Mouse (Mus musculus): ENCODE data around the gene Mslnl. TPM values are rescaled to one million over a fixed set of nuclear protein-coding genes. Genes with fewer than 3 reads are reported as not detected.

Gene Mslnl
- polyA plus RNA-seq, 1 experiment from 2014 or later = 2.0 TPM

DNA sequence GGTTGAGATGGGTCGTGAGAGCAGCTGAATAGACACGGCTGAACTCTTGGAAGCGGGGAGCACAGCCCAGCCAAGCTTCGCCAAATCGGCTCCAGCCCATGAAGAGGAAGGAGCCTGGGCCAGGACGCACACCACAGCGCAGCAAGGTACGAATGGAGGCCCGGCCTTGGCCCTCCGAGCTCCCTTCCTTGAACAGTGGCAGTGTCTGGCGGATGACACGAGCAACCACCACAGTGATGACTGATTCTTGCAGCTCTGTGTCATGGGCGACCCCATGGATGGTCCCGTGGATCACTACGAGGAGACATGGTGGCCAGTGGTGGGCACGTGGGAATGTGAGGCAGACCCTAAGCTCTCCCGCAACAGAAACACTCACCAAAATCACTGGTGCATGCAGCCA lies 59.2 kb downstream of the Mslnl start:
- Histone ChIP-seq H3K9me3 (ENCODE audit: control insufficient read depth, low read length) (no peaks in the 10 kb centered on the region), H3K9ac (ENCODE audit: low read depth, low read length) (peak overlapping the region; percentile 68; the same call in 1 of the 2 replicates), H3K4me2 (ENCODE audit: low read depth, low read length) (peak overlapping the region; percentile 97; the same call in 1 of the 2 replicates), H3K27ac (replicated peaks; ENCODE audit: low read depth, low read length) (no peak overlapping the region), H3K36me3 (ENCODE audit: control insufficient read depth, insufficient read depth, low read length) (no peaks in the 10 kb centered on the region; the same call in 1 of the 2 replicates), H3K27me3 (replicated peaks; ENCODE audit: control insufficient read depth, insufficient read depth, low read length) (no peaks in the 10 kb centered on the region), H3K4me1 (ENCODE audit: control insufficient read depth, insufficient read depth, low read length) (peaks cover 26% of the 10 kb centered on the region), H3K4me3 (ENCODE audit: low read depth, low read length) (peak overlapping the region; percentile 79; the same call in 1 of the 2 replicates)
- ATAC-seq (ENCODE audit: low read depth) (no peak), DNase-seq (ENCODE audit: low spot score) (no peak)
- WGBS = 84% methylated on average over 15 of the region's 17 CpGs

DNA sequence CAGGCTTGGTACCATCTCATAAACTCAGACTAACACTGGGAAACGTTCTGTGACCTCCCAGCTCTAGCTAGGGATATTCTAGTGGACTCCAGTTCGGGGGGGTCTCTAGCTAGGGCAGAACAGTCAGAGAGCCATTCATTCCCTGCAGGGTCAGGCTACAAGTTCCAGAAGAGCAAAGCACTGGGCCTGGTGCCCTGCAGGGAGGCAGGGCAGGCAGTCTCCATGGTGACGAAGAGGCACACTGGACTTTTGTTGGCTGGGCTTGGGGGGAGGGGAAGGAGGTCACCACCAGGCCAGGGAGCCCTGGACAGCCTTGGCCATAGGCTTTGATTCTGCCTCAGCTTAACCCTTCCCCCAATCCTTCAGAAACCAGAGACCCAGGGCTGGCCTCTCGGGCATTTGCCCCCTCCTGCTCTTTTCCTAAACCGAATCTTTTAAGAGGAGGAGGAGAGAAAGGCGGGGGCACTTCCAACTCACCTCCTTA lies 59.8 kb downstream of the Mslnl start, which contains the start of gene AC134908.4:
Gene AC134908.4, minus strand, starts transcription at position 51 of the 484 bp plus-strand sequence.
- peaks cover 26% of the 10 kb centered on the region for H3K4me1 ChIP-seq (ENCODE audit: control insufficient read depth, insufficient read depth, low read length)
- ATAC-seq (ENCODE audit: low read depth) = no peak; the same call in 1 of the 2 replicates
- 19% methylated on average over 5 of the region's 6 CpGs for WGBS

DNA sequence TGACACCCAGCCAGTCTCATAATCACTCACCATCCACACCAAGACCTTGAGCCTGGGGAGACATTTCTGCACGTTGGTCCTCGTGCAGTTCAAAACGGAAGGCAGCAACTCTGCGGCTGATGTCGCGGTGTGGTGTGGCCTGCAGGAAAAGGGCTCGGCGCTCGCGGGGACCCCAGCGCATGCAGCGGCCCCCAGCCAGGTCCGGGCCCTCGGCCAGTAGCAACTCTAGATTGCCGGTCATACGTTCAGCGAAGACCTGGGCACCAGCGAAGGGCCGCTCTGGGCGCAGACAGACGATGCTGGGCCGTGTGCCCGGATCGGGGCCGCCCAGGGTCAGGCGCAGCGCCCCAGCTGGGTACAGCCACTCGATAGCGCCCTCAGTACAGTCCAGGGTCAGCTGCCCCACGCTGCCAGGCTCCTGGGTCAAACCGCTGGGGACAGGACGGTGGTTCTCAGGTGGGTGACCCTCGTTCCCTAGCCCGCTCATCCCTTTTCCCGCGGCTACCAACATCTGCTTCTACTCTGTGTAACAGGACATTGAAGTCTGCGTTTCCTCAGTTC lies 60.4 kb downstream of the Mslnl start:
- Histone ChIP-seq H3K36me3 (ENCODE audit: control insufficient read depth, insufficient read depth, low read length) (no peaks in the 10 kb centered on the region), H3K27me3 (replicated peaks; ENCODE audit: control insufficient read depth, insufficient read depth, low read length) (no peaks in the 10 kb centered on the region), H3K4me1 (ENCODE audit: control insufficient read depth, insufficient read depth, low read length) (peaks cover 20% of the 10 kb centered on the region), H3K9me3 (ENCODE audit: control insufficient read depth, low read length) (no peaks in the 10 kb centered on the region), H3K4me2 (ENCODE audit: low read depth, low read length) (peak overlapping the region; percentile 97), H3K27ac (replicated peaks; ENCODE audit: low read depth, low read length) (peak overlapping the region; percentile 24; the same call in 1 of the 2 replicates), H3K9ac (ENCODE audit: low read depth, low read length) (peak overlapping the region; percentile 68), H3K4me3 (ENCODE audit: low read depth, low read length) (peak overlapping the region; percentile 79)
- no peak for DNase-seq (ENCODE audit: low spot score)
- ATAC-seq (ENCODE audit: low read depth) = 0 out of 2 replicates have a peak, but pooled peaks have one; percentile 0
- 3% methylated on average over 27 of the region's 37 CpGs for WGBS

More for the DNA sequence above, 59.8 kb downstream of the Mslnl start, which contains the start of gene AC134908.4:
- H3K4me3 ChIP-seq (ENCODE audit: low read depth, low read length) = peak within 1 kb of the TSS; percentile 79
- H3K36me3 ChIP-seq (ENCODE audit: control insufficient read depth, insufficient read depth, low read length) = no peaks in the 10 kb centered on the region
- H3K27ac ChIP-seq (replicated peaks; ENCODE audit: low read depth, low read length) = peak within 1 kb of the TSS; percentile 24; the same call in 1 of the 2 replicates
- H3K9ac ChIP-seq (ENCODE audit: low read depth, low read length) = peak within 1 kb of the TSS; percentile 68
- peak within 1 kb of the TSS; percentile 97 for H3K4me2 ChIP-seq (ENCODE audit: low read depth, low read length)
- no peaks in the 10 kb centered on the region for H3K9me3 ChIP-seq (ENCODE audit: control insufficient read depth, low read length)
- peak; percentile 78 for DNase-seq (ENCODE audit: low spot score)
- H3K27me3 ChIP-seq (replicated peaks; ENCODE audit: control insufficient read depth, insufficient read depth, low read length) = no peaks in the 10 kb centered on the region

DNA sequence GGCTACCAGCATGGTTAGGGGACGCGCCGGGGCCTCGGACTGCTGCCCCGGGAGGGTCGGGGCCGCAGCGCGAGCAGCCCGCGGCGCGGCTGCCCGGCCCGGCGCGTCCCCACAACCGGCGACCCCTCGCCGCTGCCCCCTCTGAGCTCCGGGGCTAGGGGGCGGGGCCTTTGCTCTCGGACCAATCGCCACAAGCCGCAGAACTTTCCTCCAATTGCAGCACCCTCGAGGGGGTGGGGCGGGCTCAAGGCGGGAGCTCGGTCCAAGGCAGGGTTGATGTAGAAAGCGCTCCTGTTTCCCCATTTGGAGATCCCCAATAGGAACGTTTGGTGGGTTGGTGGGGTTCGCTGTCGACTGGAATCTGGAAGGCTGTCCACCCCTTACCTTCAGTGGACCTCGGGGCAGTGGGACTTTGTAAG lies 61.1 kb downstream of the Mslnl start, which contains the start of gene Metrn:
Gene Metrn, minus strand, starts transcription at position 186 of the 419 bp plus-strand sequence.
- Histone ChIP-seq H3K9ac (ENCODE audit: low read depth, low read length) (peak within 1 kb of the TSS; percentile 68), H3K27me3 (replicated peaks; ENCODE audit: control insufficient read depth, insufficient read depth, low read length) (no peaks in the 10 kb centered on the region), H3K36me3 (ENCODE audit: control insufficient read depth, insufficient read depth, low read length) (no peaks in the 10 kb centered on the region), H3K4me3 (ENCODE audit: low read depth, low read length) (peak within 1 kb of the TSS; percentile 79), H3K9me3 (ENCODE audit: control insufficient read depth, low read length) (no peaks in the 10 kb centered on the region), H3K27ac (replicated peaks; ENCODE audit: low read depth, low read length) (peak within 1 kb of the TSS; percentile 24; the same call in 1 of the 2 replicates), H3K4me2 (ENCODE audit: low read depth, low read length) (peak within 1 kb of the TSS; percentile 97), H3K4me1 (ENCODE audit: control insufficient read depth, insufficient read depth, low read length) (peaks cover 16% of the 10 kb centered on the region)
- peak; percentile 94 for DNase-seq (ENCODE audit: low spot score)
- WGBS = 0% methylated on average over 9 of the region's 35 CpGs
- peak; percentile 84 for ATAC-seq (ENCODE audit: low read depth)

Small RNA genes lying within 50 kb of the gene (microRNA-seq; reads per million reads assigned to microRNA genes)
- gene Gm25083 (ENCODE audit: borderline number of aligned reads) (not detected), gene Mir6966 (ENCODE audit: borderline number of aligned reads) (not detected)

Other genes with a start within 250 kb of the Mslnl start
- gene Sstr5, start 238.8 kb upstream of the Mslnl start, polyA plus RNA-seq (2014; fragmentation: Nextera tagmentation; extraction: Ambion mirVana) = not detected in 2 replicates
- gene Sox8, start 165.4 kb upstream of the Mslnl start, polyA plus RNA-seq (2014; fragmentation: Nextera tagmentation; extraction: Ambion mirVana) = 15.8 and 18.0 TPM in 2 replicates
- gene Lmf1, start 157.0 kb upstream of the Mslnl start, polyA plus RNA-seq (2014; fragmentation: Nextera tagmentation; extraction: Ambion mirVana) = 27.3 and 30.1 TPM in 2 replicates
- 14.6 and 28.5 TPM in 2 replicates for gene Gng13, start 18.9 kb upstream of the Mslnl start, polyA plus RNA-seq (2014; fragmentation: Nextera tagmentation; extraction: Ambion mirVana)
- 12.9 and 15.7 TPM in 2 replicates for gene Chtf18, start 8.6 kb upstream of the Mslnl start, polyA plus RNA-seq (2014; fragmentation: Nextera tagmentation; extraction: Ambion mirVana)
- 19.5 and 23.1 TPM in 2 replicates for gene Rpusd1, start 8.4 kb upstream of the Mslnl start, polyA plus RNA-seq (2014; fragmentation: Nextera tagmentation; extraction: Ambion mirVana)
- gene Msln, start 18.3 kb downstream of the Mslnl start, polyA plus RNA-seq (2014; fragmentation: Nextera tagmentation; extraction: Ambion mirVana) = 1.7 and 9.4 TPM in 2 replicates
- 26.9 and 27.2 TPM in 2 replicates for gene Narfl, start 37.7 kb downstream of the Mslnl start, polyA plus RNA-seq (2014; fragmentation: Nextera tagmentation; extraction: Ambion mirVana)
- 42.1 and 66.5 TPM in 2 replicates for gene Haghl, start 49.6 kb downstream of the Mslnl start, polyA plus RNA-seq (2014; fragmentation: Nextera tagmentation; extraction: Ambion mirVana)
- gene Ccdc78, start 50.5 kb downstream of the Mslnl start, polyA plus RNA-seq (2014; fragmentation: Nextera tagmentation; extraction: Ambion mirVana) = 0.09 and 0.65 TPM in 2 replicates
- 66.1 and 75.2 TPM in 2 replicates for gene Fam173a, start 56.9 kb downstream of the Mslnl start, polyA plus RNA-seq (2014; fragmentation: Nextera tagmentation; extraction: Ambion mirVana)
- gene AC134908.4, start 59.6 kb downstream of the Mslnl start, polyA plus RNA-seq (2014; fragmentation: Nextera tagmentation; extraction: Ambion mirVana) = 0.92 TPM in 1 of 2 replicates, not detected in the other
- 10.3 and 11.1 TPM in 2 replicates for gene Metrn, start 61.1 kb downstream of the Mslnl start, polyA plus RNA-seq (2014; fragmentation: Nextera tagmentation; extraction: Ambion mirVana)
- gene Fbxl16, start 73.0 kb downstream of the Mslnl start, polyA plus RNA-seq (2014; fragmentation: Nextera tagmentation; extraction: Ambion mirVana) = 3.4 and 3.5 TPM in 2 replicates
- 22.9 and 25.5 TPM in 2 replicates for gene Wdr24, start 87.6 kb downstream of the Mslnl start, polyA plus RNA-seq (2014; fragmentation: Nextera tagmentation; extraction: Ambion mirVana)
- 35.2 and 36.2 TPM in 2 replicates for gene Jmjd8, start 92.8 kb downstream of the Mslnl start, polyA plus RNA-seq (2014; fragmentation: Nextera tagmentation; extraction: Ambion mirVana)
- gene Stub1, start 97.4 kb downstream of the Mslnl start, polyA plus RNA-seq (2014; fragmentation: Nextera tagmentation; extraction: Ambion mirVana) = 314 and 351 TPM in 2 replicates
- gene Rhbdl1, start 101.3 kb downstream of the Mslnl start, polyA plus RNA-seq (2014; fragmentation: Nextera tagmentation; extraction: Ambion mirVana) = 2.8 and 3.3 TPM in 2 replicates
- gene Gm20683, start 105.7 kb downstream of the Mslnl start, polyA plus RNA-seq (2014; fragmentation: Nextera tagmentation; extraction: Ambion mirVana) = 1.4 and 1.6 TPM in 2 replicates
- 12.0 and 13.0 TPM in 2 replicates for gene Rhot2, start 108.8 kb downstream of the Mslnl start, polyA plus RNA-seq (2014; fragmentation: Nextera tagmentation; extraction: Ambion mirVana)
- 17.6 and 19.8 TPM in 2 replicates for gene Wdr90, start 125.5 kb downstream of the Mslnl start, polyA plus RNA-seq (2014; fragmentation: Nextera tagmentation; extraction: Ambion mirVana)
- 25.7 and 36.7 TPM in 2 replicates for gene Mcrip2, start 132.7 kb downstream of the Mslnl start, polyA plus RNA-seq (2014; fragmentation: Nextera tagmentation; extraction: Ambion mirVana)
- 40.6 and 44.1 TPM in 2 replicates for gene Mettl26, start 139.0 kb downstream of the Mslnl start, polyA plus RNA-seq (2014; fragmentation: Nextera tagmentation; extraction: Ambion mirVana)
- 0.42 and 0.48 TPM in 2 replicates for gene Wfikkn1, start 144.8 kb downstream of the Mslnl start, polyA plus RNA-seq (2014; fragmentation: Nextera tagmentation; extraction: Ambion mirVana)
- gene Rab40c, start 183.7 kb downstream of the Mslnl start, polyA plus RNA-seq (2014; fragmentation: Nextera tagmentation; extraction: Ambion mirVana) = 17.1 and 19.7 TPM in 2 replicates
- 51.8 and 52.2 TPM in 2 replicates for gene Pigq, start 208.9 kb downstream of the Mslnl start, polyA plus RNA-seq (2014; fragmentation: Nextera tagmentation; extraction: Ambion mirVana)
- 0.99 TPM in 1 of 2 replicates, not detected in the other for gene Nhlrc4, start 208.9 kb downstream of the Mslnl start, polyA plus RNA-seq (2014; fragmentation: Nextera tagmentation; extraction: Ambion mirVana)
- gene A930017K11Rik, start 216.5 kb downstream of the Mslnl start, polyA plus RNA-seq (2014; fragmentation: Nextera tagmentation; extraction: Ambion mirVana) = 0.16 TPM in 1 of 2 replicates, not detected in the other
- gene Capn15, start 249.8 kb downstream of the Mslnl start, polyA plus RNA-seq (2014; fragmentation: Nextera tagmentation; extraction: Ambion mirVana) = 25.2 and 25.8 TPM in 2 replicates

Data from embryonic facial prominence, embryonic 14.5 days (tissue).